Mouse (Mus musculus) mature B cell (primary cell): Measurements from ENCODE around the gene Gpkow.
"Not testable (repeated sequence)": the region's sequence is repeated elsewhere in the genome, so short reads cannot be mapped to it uniquely, and the experiment has no call there.

Experiments
- in situ Hi-C: fragments of 300-500 bp; cut with MboI; formaldehyde crosslinking; loops from 2 replicates; pipeline ENCODE4 v1.14.3; 2019

The Gpkow gene

GRCm38 (mm10) chrX:7744940-7745339 lies 48.0 kb downstream of the Gpkow start:
- in situ Hi-C loops, result no loop called here

GRCm38 (mm10) chrX:7745429-7745828 lies 48.5 kb downstream of the Gpkow start:
- in situ Hi-C loops, result no loop called here

- in situ Hi-C loops, result no loop called here
These were observed 53.6 kb downstream of the Gpkow start, which contains the start of gene Ccdc120 for GRCm38 (mm10) chrX:7750432-7751116. Ccdc120 (minus strand) TSS chrX:7750905.

GRCm38 (mm10) chrX:7753627-7754026 lies 56.7 kb downstream of the Gpkow start:
- in situ Hi-C loops, result not testable (repeated sequence)
